Mouse (Mus musculus) heart, embryonic 13.5 days (tissue): Measurements from ENCODE around the gene Ythdf1. TPM values are rescaled to one million over a fixed set of nuclear protein-coding genes. Genes with fewer than 3 reads are reported as not detected.

Source experiments
- ATAC-seq: fragments of 200-750 bp; cut with Nextera tagmentation; 2 replicates; pipeline ENCODE4 v1.8.0; 2017; ENCODE audit warnings: moderate TSS enrichment; ENCODE audit not compliant: insufficient number of reproducible peaks, low FRiP score, low TSS enrichment; ENCODE audit errors: extremely low read depth
- H3K27ac ChIP-seq: fragments of 300-500 bp; sonication (generic); replicated peaks from 2 replicates; pipeline ENCODE4 v1.5.1; 2015; ENCODE audit warnings: moderate library complexity, mild to moderate bottlenecking, inconsistent platforms
- H3K27me3 ChIP-seq: fragments of 300-500 bp; sonication (generic); replicated peaks from 2 replicates; pipeline ENCODE4 v1.6.1; 2015; ENCODE audit warnings: mild to moderate bottlenecking, inconsistent platforms
- H3K36me3 ChIP-seq: fragments of 300-500 bp; sonication (generic); 2 replicates; pipeline ENCODE4 v1.6.1; 2015; ENCODE audit warnings: mild to moderate bottlenecking, inconsistent platforms
- H3K4me1 ChIP-seq: fragments of 300-500 bp; sonication (generic); 2 replicates; pipeline ENCODE4 v1.6.1; 2015; ENCODE audit warnings: inconsistent platforms
- H3K4me2 ChIP-seq: fragments of 300-500 bp; sonication (generic); 2 replicates; pipeline ENCODE4 v1.6.1; 2015; ENCODE audit warnings: inconsistent platforms, mild to moderate bottlenecking, moderate library complexity
- H3K4me3 ChIP-seq: fragments of 300-500 bp; sonication (generic); 2 replicates; pipeline ENCODE4 v1.5.1; 2015; ENCODE audit warnings: moderate library complexity, mild to moderate bottlenecking, inconsistent platforms
- H3K9ac ChIP-seq: fragments of 300-500 bp; sonication (generic); 2 replicates; pipeline ENCODE4 v1.6.1; 2015; ENCODE audit warnings: inconsistent platforms, mild to moderate bottlenecking, moderate library complexity
- H3K9me3 ChIP-seq: fragments of 300-500 bp; sonication (generic); 2 replicates; pipeline ENCODE4 v1.6.1; 2016; ENCODE audit warnings: inconsistent platforms
- WGBS: fragments of 180-500 bp; shearing (Covaris S2); methylation state at CpG from one replicate; pipeline ENCODE4 v1.1.7; 2015; ENCODE audit warnings: mixed read lengths; 5-methylcytosine and 5-hydroxymethylcytosine counted together
- microRNA-seq: library from miRNA; unstranded; fragments of <30 nt; microRNA quantifications from one replicate; pipeline ENCODE4, GENCODE M21; 2016
- polyA plus RNA-seq: library from polyadenylated mRNA; unstranded; fragments of >200 nt; fragmentation: Nextera tagmentation; extraction: Ambion mirVana; gene quantifications from 2 replicates; pipeline ENCODE4 v1.2.1, GENCODE M21; 2015

The Ythdf1 gene
- polyA plus RNA-seq, 1 experiment from 2014 or later = 31.8 TPM

DNA sequence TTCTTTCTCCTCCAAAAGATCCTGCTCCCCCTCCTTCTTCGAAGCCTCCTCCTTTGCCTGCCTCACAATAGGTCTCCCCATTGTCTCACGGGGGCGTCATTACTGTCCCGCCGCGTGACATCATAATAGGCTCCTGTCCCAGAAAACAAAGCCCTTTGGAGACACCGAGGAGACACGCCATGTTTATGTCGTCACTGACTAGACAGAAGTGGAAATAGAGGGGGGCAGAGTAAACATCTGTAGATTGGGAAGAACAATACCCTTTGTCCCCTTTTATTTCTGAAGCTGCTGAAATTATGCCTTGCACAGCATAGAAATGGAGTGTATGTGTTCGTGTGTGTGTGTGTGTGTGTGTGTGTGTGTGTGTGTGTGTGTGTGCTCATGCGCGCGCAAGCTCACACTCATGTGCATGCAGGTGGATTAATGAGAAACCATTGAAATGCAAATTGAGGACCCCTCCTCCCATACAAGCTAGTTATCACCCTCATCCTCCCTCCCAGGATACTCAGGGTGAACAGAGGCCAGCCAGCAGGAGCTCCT, 65.7 kb downstream of the Ythdf1 start:
- Histone ChIP-seq H3K9me3 (no peaks in the 10 kb centered on the region), H3K27me3 (peaks cover 69% of the 10 kb centered on the region), H3K9ac (no peak overlapping the region), H3K36me3 (no peaks in the 10 kb centered on the region), H3K4me1 (no peaks in the 10 kb centered on the region), H3K4me2 (no peak overlapping the region), H3K4me3 (no peak overlapping the region), H3K27ac (no peak overlapping the region)
- no peak for ATAC-seq
- 16% methylated on average over 13 of the region's 13 CpGs for WGBS

Small RNA genes lying within 50 kb of the gene (microRNA-seq; reads per million reads assigned to microRNA genes)
- not detected for gene Mir124a-3

Other genes starting within 250 kb of the Ythdf1 start
- 14.8 and 16.4 TPM in 2 replicates for gene Dido1, start 210.9 kb downstream of the Ythdf1 start, polyA plus RNA-seq
- gene Gid8, start 210.8 kb downstream of the Ythdf1 start, polyA plus RNA-seq = 43.8 and 50.4 TPM in 2 replicates
- gene Slc17a9, start 195.7 kb downstream of the Ythdf1 start, polyA plus RNA-seq = 0.65 and 1.1 TPM in 2 replicates
- not detected in 2 replicates for gene Bhlhe23, start 144.0 kb downstream of the Ythdf1 start, polyA plus RNA-seq
- gene Birc7, start 8.1 kb upstream of the Ythdf1 start, polyA plus RNA-seq = 0.44 and 0.47 TPM in 2 replicates
- 47.3 and 49.3 TPM in 2 replicates for gene Nkain4, start 33.8 kb upstream of the Ythdf1 start, polyA plus RNA-seq
- gene Arfgap1, start 46.3 kb upstream of the Ythdf1 start, polyA plus RNA-seq = 80.0 and 82.9 TPM in 2 replicates
- 0.24 and 0.33 TPM in 2 replicates for gene Col20a1, start 65.6 kb upstream of the Ythdf1 start, polyA plus RNA-seq
- 0.37 and 0.48 TPM in 2 replicates for gene Chrna4, start 122.6 kb upstream of the Ythdf1 start, polyA plus RNA-seq
- 0.19 TPM in 2 replicates for gene Kcnq2, start 214.4 kb upstream of the Ythdf1 start, polyA plus RNA-seq
- 7.8 and 9.7 TPM in 2 replicates for gene Eef1a2, start 236.1 kb upstream of the Ythdf1 start, polyA plus RNA-seq